In genomic region chr13:23307069-23307814, GRCm38 (mm10) we compare ENCODE assay signal across 8 mouse cellular contexts.
DNase-seq lines count a peak whose midpoint lies in the region; ATAC-seq and TF ChIP-seq lines count a peak whose summit lies in the region.

No protein-coding gene starts in this region.

- dilution Hi-C loops in CH12.LX (cut with MboI; ENCODE audit: extremely low pct_ligation_motif_present, extremely low pct_unique_long_range_greater_than_20kb, low sequenced_read_pairs) = no loop called here

- peaks cover 21% of the 10 kb centered on the region for H3K27me3 ChIP-seq in kidney, embryonic 14.5 days (ENCODE audit: control insufficient read depth, insufficient read depth, low read length)
- peaks cover 30% of the 10 kb centered on the region for H3K27me3 ChIP-seq in CH12.LX (replicated peaks)
- peaks cover 29% of the 10 kb centered on the region for H3K27me3 ChIP-seq in embryonic facial prominence, embryonic 10.5 days (replicated peaks; ENCODE audit: low read depth, poor library complexity, severe bottlenecking)
- H3K27me3 ChIP-seq in limb, embryonic 10.5 days (ENCODE audit: low read depth, poor library complexity, severe bottlenecking) = peaks cover 27% of the 10 kb centered on the region
- H3K27me3 ChIP-seq in neural tube, embryonic 14.5 days (ENCODE audit: control insufficient read depth, insufficient read depth, low read length) = peaks cover 22% of the 10 kb centered on the region

- no peak for TF ChIP-seq POLR2A in CH12.LX (IDR thresholded peaks at IDR 0.05; ENCODE audit: low read depth, low read length)

- ATAC-seq in kidney, embryonic 14.5 days (ENCODE audit: low FRiP score, low TSS enrichment) = peak; percentile 64
- ATAC-seq in neural tube, embryonic 14.5 days (ENCODE audit: low read depth) = peak; percentile 36; the same call in 1 of the 2 replicates
- ATAC-seq in activated CD4-positive, CD25-positive, alpha-beta regulatory T cell, adult 4 months = no peak

- H3K27ac ChIP-seq in kidney, embryonic 14.5 days (ENCODE audit: low read depth, low read length) = no peak overlapping the region
- no peak overlapping the region for H3K27ac ChIP-seq in CH12.LX (ENCODE audit: insufficient read depth, low read depth)
- peak overlapping the region; percentile 78 for H3K27ac ChIP-seq in embryonic facial prominence, embryonic 10.5 days (replicated peaks)
- peak overlapping the region; percentile 75 for H3K27ac ChIP-seq in limb, embryonic 10.5 days
- no peak overlapping the region for H3K27ac ChIP-seq in neural tube, embryonic 14.5 days (ENCODE audit: low read depth, low read length)

- TF ChIP-seq RAD21 in CH12.LX (IDR thresholded peaks at IDR 0.05; ENCODE audit: low read depth, low read length) = no peak

- peak overlapping the region; percentile 38; the same call in 1 of the 2 replicates for H3K9ac ChIP-seq in kidney, embryonic 14.5 days (ENCODE audit: low read depth, low read length)
- peak overlapping the region; percentile 0; the same call in 1 of the 2 replicates for H3K9ac ChIP-seq in CH12.LX (ENCODE audit: insufficient read depth, low read depth)
- H3K9ac ChIP-seq in neural tube, embryonic 14.5 days (replicated peaks; ENCODE audit: low read depth, low read length) = no peak overlapping the region

- H3K4me3 ChIP-seq in kidney, embryonic 14.5 days (ENCODE audit: low read length) = peak overlapping the region; percentile 37
- H3K4me3 ChIP-seq in CH12.LX (replicated peaks in 1 of 3; ENCODE audit: low read depth in 2 of 3, low read length in 2 of 3, poor library complexity in 1 of 3) = peak overlapping the region; percentile 53 to 66 (median 60)
- peak overlapping the region; percentile 65 for H3K4me3 ChIP-seq in embryonic facial prominence, embryonic 10.5 days
- peak overlapping the region; percentile 57 for H3K4me3 ChIP-seq in limb, embryonic 10.5 days
- peak overlapping the region; percentile 20 for H3K4me3 ChIP-seq in neural tube, embryonic 14.5 days (ENCODE audit: low read depth, low read length)

- in situ Hi-C loops in CH12.LX (cut with MboI; ENCODE audit: low pct_ligation_motif_present, low pct_unique_long_range_greater_than_20kb, low sequenced_read_pairs) = loop anchor here (10.0 kb wide), 2 partner anchors 48 to 198 kb away; no protein-coding TSS in a partner anchor

- 3% methylated on average over 24 of the region's 24 CpGs for WGBS in kidney, embryonic 14.5 days
- WGBS in embryonic facial prominence, embryonic 10.5 days = under 1% methylated on average over 24 of the region's 24 CpGs
- WGBS in limb, embryonic 10.5 days = under 1% methylated on average over 24 of the region's 24 CpGs
- 2% methylated on average over 24 of the region's 24 CpGs for WGBS in neural tube, embryonic 14.5 days

- DNase-seq in kidney, adult 8-10 months = no peak
- DNase-seq in CH12.LX (ENCODE audit: extremely low read depth) = peak; percentile 86
- DNase-seq in embryonic facial prominence, embryonic 10.5 days (ENCODE audit: low spot score) = peak; percentile 75
- peak; percentile 69 for DNase-seq in limb, embryonic 10.5 days (ENCODE audit: low spot score)
- DNase-seq in layer of hippocampus, adult 9-10 months (ENCODE audit: low spot score) = no peak

- H3K4me2 ChIP-seq in kidney, embryonic 14.5 days (replicated peaks; ENCODE audit: low read depth, low read length) = peak overlapping the region; percentile 48
- peak overlapping the region; percentile 90 for H3K4me2 ChIP-seq in CH12.LX (ENCODE audit: insufficient read depth, low read depth, poor library complexity, severe bottlenecking)
- peak overlapping the region; percentile 30; the same call in 1 of the 2 replicates for H3K4me2 ChIP-seq in neural tube, embryonic 14.5 days (ENCODE audit: low read depth, low read length)

- no peak for TF ChIP-seq CTCF in CH12.LX (conservative IDR thresholded peaks at IDR 0.05 in 1 of 2, IDR thresholded peaks at IDR 0.05 in 1 of 2; ENCODE audit: low read depth in 2 of 2, low read length in 2 of 2)

- H3K9me3 ChIP-seq in kidney, embryonic 14.5 days (ENCODE audit: control insufficient read depth, low read length) = no peaks in the 10 kb centered on the region
- H3K9me3 ChIP-seq in CH12.LX (replicated peaks; ENCODE audit: low read length) = no peaks in the 10 kb centered on the region
- no peaks in the 10 kb centered on the region for H3K9me3 ChIP-seq in embryonic facial prominence, embryonic 10.5 days
- H3K9me3 ChIP-seq in limb, embryonic 10.5 days (replicated peaks) = no peaks in the 10 kb centered on the region
- no peaks in the 10 kb centered on the region for H3K9me3 ChIP-seq in neural tube, embryonic 14.5 days (ENCODE audit: control insufficient read depth, low read length)

- no peaks in the 10 kb centered on the region for H3K36me3 ChIP-seq in kidney, embryonic 14.5 days (ENCODE audit: control insufficient read depth, insufficient read depth, low read length)
- H3K36me3 ChIP-seq in CH12.LX (replicated peaks in 1 of 2; ENCODE audit: control insufficient read depth in 1 of 2, insufficient read depth in 1 of 2, low read length in 1 of 2) = no peaks in the 10 kb centered on the region
- H3K36me3 ChIP-seq in embryonic facial prominence, embryonic 10.5 days (replicated peaks) = no peaks in the 10 kb centered on the region
- H3K36me3 ChIP-seq in limb, embryonic 10.5 days = no peaks in the 10 kb centered on the region
- H3K36me3 ChIP-seq in neural tube, embryonic 14.5 days (ENCODE audit: control insufficient read depth, insufficient read depth, low read length) = no peaks in the 10 kb centered on the region

- no peaks in the 10 kb centered on the region for H3K79me2 ChIP-seq in CH12.LX (replicated peaks; ENCODE audit: control insufficient read depth, extremely low read depth, insufficient read depth, poor library complexity, severe bottlenecking)

- H3K4me1 ChIP-seq in kidney, embryonic 14.5 days (ENCODE audit: control insufficient read depth, insufficient read depth, low read length) = no peaks in the 10 kb centered on the region; the same call in 1 of the 2 replicates
- H3K4me1 ChIP-seq in CH12.LX (ENCODE audit: control insufficient read depth in 1 of 2, insufficient read depth in 2 of 2) = peaks cover 2 to 5% of the 10 kb centered on the region in 2 experiments; a peak in 2 of 4 replicates
- peaks cover 16% of the 10 kb centered on the region for H3K4me1 ChIP-seq in embryonic facial prominence, embryonic 10.5 days
- peaks cover 13% of the 10 kb centered on the region for H3K4me1 ChIP-seq in limb, embryonic 10.5 days
- 0 out of 2 replicates have a peak, but pooled peaks cover 5% of the 10 kb centered on the region for H3K4me1 ChIP-seq in neural tube, embryonic 14.5 days (ENCODE audit: control insufficient read depth, insufficient read depth, low read length)

- 0 out of 2 replicates have a peak, but pooled peaks have one; percentile 24 for TF ChIP-seq EP300 in CH12.LX (IDR thresholded peaks at IDR 0.05; ENCODE audit: low read length)

TF ChIP-seq in CH12.LX, 34 proteins besides CTCF, POLR2A, EP300 and RAD21 (continues in another document):
- TF ChIP-seq JUND (conservative IDR thresholded peaks at IDR 0.05; ENCODE audit: low read depth, low read length) (peak; percentile 86), IRF4 (IDR thresholded peaks at IDR 0.05; ENCODE audit: low read depth, low read length) (peak; percentile 75), MYC (IDR thresholded peaks at IDR 0.05; ENCODE audit: low read depth, low read length) (no peak), MAX (IDR thresholded peaks at IDR 0.05; ENCODE audit: low read length) (no peak), ZKSCAN1 (IDR thresholded peaks at IDR 0.05; ENCODE audit: borderline replicate concordance, low read depth, low read length) (no peak), MXI1 (IDR thresholded peaks at IDR 0.05; ENCODE audit: low read depth, low read length) (no peak), BHLHE40 (IDR thresholded peaks at IDR 0.05; ENCODE audit: low read depth, low read length) (no peak; the same call in 1 of the 2 replicates), RCOR1 (conservative IDR thresholded peaks at IDR 0.05; ENCODE audit: low read depth, low read length) (no peak), USF1 (IDR thresholded peaks at IDR 0.05; ENCODE audit: low read depth, low read length) (no peak), TBP (conservative IDR thresholded peaks at IDR 0.05; ENCODE audit: low read depth, low read length) (peak; percentile 100), HCFC1 (IDR thresholded peaks at IDR 0.05; ENCODE audit: low read depth, low read length) (no peak; the same call in 1 of the 2 replicates), KAT2A (IDR thresholded peaks at IDR 0.05; ENCODE audit: insufficient replicate concordance, low read length) (peak; percentile 75), MAZ (IDR thresholded peaks at IDR 0.05; ENCODE audit: low read depth, low read length) (no peak), POLR2AphosphoS2 (IDR thresholded peaks at IDR 0.05; ENCODE audit: low read depth, low read length) (no peak), ZC3H11A (IDR thresholded peaks at IDR 0.05; ENCODE audit: low read depth, low read length) (no peak), ELF1 (IDR thresholded peaks at IDR 0.05; ENCODE audit: low read depth, low read length) (peak; percentile 95), NRF1 (IDR thresholded peaks at IDR 0.05; ENCODE audit: low read depth, low read length) (peak; percentile 58; the same call in 1 of the 2 replicates), JUN (IDR thresholded peaks at IDR 0.05; ENCODE audit: insufficient read depth, low read depth, low read length) (peak; percentile 11; the same call in 1 of the 2 replicates), E2F4 (IDR thresholded peaks at IDR 0.05; ENCODE audit: insufficient replicate concordance, low read depth, low read length) (0 out of 2 replicates have a peak, but pooled peaks have one; percentile 58), ETS1 (conservative IDR thresholded peaks at IDR 0.05; ENCODE audit: low read depth, low read length) (no peak), SIN3A (IDR thresholded peaks at IDR 0.05; ENCODE audit: low read length) (no peak), ZNF384 (IDR thresholded peaks at IDR 0.05; ENCODE audit: low read depth, low read length) (no peak), GABPA (IDR thresholded peaks at IDR 0.05; ENCODE audit: insufficient replicate concordance, low read depth, low read length) (no peak), UBTF (IDR thresholded peaks at IDR 0.05; ENCODE audit: low read depth, low read length) (no peak), NELFE (IDR thresholded peaks at IDR 0.05; ENCODE audit: low read depth, low read length) (no peak), MAFK (IDR thresholded peaks at IDR 0.05; ENCODE audit: insufficient replicate concordance, low read length) (peak; percentile 95), PAX5 (IDR thresholded peaks at IDR 0.05; ENCODE audit: low read length) (no peak), TCF12 (IDR thresholded peaks at IDR 0.05; ENCODE audit: low read depth, low read length) (no peak), ZMIZ1 (IDR thresholded peaks at IDR 0.05; ENCODE audit: low read depth, low read length) (no peak), USF2 (conservative IDR thresholded peaks at IDR 0.05; ENCODE audit: low read depth, low read length) (no peak), MEF2A (IDR thresholded peaks at IDR 0.05; ENCODE audit: borderline replicate concordance, low read depth, low read length) (no peak)

Comparison
In these comparisons a context has a peak if more than half of its experiments do, and no peak if none do; other contexts are left out.
1. H3K27ac ChIP-seq: peak in embryonic facial prominence, embryonic 10.5 days (single experiment) and limb, embryonic 10.5 days (single experiment); none in kidney, embryonic 14.5 days (single experiment), CH12.LX (single experiment) and neural tube, embryonic 14.5 days (single experiment).
2. H3K4me2 ChIP-seq: peak in every context shown above with its lines; median percentile 90 in CH12.LX; 48 in kidney, embryonic 14.5 days; 30 in neural tube, embryonic 14.5 days.
3. DNase-seq: peak in CH12.LX (single experiment), embryonic facial prominence, embryonic 10.5 days (single experiment) and limb, embryonic 10.5 days (single experiment); none in kidney, adult 8-10 months (0 of 2) and layer of hippocampus, adult 9-10 months (single experiment).
4. Peak in every context shown above with its lines, with median percentiles within 50 percentile points of each other: H3K4me3 ChIP-seq.